Mouse (Mus musculus) cerebellum, adult (tissue): ENCODE measurements around the gene Triobp.
A peak's percentile ranks its signal among the peaks of the same experiment; 100 is the strongest.

Source experiments
- ATAC-seq: cut with Nextera tagmentation; 2 replicates; pipeline ENCODE4 v1.9.2; 2017; ENCODE audit warnings: mild to moderate bottlenecking, moderate library complexity, mixed read lengths; ENCODE audit not compliant: insufficient number of reproducible peaks, low FRiP score, low TSS enrichment

Gene Triobp

DNA sequence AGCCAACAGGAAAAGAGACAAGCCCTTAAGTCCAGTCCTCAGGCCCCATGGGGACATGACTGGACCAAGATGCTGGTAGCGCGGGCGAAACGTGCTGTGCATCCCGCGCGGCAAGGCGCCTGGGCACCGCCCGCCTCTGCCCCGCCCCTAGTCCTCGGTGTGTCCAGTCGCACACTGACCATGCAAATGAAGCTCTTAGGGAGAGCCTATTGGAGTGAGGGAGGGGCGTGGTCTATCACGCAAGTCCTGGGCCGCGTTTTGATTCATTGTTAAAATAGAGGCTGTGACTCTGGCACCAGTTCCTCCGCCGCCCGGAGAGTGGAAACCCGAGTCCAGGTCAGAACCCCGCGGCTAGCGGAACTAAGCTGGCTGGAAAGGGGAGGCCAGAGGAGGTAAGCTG is at the start of gene Triobp:
Triobp (plus strand) TSS at position 68 of the 400 bp plus-strand sequence.
- ATAC-seq = peak; percentile 85

DNA sequence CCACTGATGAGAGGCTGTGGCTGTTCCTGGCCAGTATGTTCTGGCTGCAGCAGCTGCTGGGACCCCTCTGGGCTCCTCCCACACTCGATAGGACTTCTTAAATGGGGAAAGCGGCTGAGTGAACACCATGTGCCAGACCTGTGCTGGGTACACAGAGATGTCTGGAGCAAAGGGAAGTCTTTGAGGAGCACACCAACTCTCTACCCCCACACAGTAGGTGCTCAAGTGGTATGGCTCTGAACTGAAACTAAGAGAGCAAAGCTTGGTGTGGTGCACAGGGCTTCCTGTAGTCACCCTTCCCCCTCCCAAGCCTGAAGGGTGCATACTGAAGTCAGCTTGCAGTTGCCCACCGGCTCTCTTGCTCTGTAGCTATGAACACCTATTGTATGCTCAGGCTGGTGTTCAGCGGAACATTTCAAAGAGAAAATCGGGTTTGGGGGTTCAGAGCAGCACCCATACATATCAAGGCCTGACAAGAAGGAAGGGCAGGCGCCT is 49.0 kb upstream of the Triobp start:
- ATAC-seq = no peak

DNA sequence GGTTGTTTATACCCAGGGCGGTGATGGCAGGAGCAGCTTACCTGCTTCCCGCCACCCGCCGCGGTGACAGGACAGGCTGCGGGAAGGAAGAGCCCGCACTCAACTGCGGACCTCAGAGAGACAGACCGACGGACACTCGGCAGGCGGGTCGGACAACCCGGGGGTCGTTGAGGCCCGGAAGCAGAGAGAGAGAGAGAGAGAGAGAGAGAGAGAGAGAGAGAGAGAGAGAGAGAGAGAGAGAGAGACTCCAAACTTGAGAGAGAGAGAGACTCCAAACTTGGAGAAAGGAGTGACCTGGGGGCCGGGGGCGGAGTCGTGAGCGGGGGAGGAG is 48.1 kb upstream of the Triobp start, which contains the start of gene Gm49510:
Gm49510 (plus strand) TSS at position 259 of the 331 bp plus-strand sequence.
- ATAC-seq = no peak

DNA sequence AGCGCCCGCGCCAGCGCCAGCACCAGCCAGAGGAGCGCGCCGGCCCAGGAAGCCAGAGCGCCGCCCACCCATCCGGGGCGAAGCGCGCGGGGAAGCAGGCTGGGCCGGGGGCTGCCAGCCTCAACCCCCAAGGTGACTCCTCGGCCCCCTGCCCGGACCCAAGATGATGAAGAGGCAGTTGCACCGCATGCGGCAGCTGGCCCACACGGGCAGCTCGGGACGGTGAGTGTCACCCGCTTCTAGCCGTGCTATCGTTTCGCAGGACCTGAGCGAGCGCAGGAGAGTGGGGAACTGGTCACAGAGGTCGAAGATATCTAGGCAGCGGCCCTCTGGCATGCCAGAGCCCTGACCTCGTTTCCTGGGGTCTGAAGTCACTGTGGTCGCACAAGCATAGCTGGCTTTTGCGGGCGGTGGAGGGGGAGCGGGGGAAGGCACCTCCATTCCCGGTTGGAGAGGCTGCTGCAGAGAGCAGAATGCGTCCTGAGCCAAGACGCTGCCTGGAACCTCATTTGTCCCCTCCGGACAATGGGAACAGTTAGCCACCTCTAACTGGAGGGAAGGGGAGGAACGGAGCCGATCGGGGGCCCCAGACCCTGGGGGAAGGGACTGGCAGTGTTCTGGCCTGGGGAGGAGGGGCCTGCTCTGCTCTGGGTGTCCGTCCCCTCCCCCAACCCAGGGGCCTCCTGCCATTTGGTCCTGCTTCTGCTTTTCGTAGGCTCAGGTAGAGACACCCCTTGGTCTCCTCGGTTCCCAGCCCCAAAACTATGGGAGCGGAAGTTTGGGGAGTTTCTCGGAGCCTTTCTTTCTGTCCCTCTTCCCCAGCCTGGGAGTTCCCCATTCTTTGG is 47.6 kb upstream of the Triobp start, which contains the start of gene Sh3bp1:
Sh3bp1 (plus strand) TSS at position 29 of the 845 bp plus-strand sequence.
- ATAC-seq = no peak

DNA sequence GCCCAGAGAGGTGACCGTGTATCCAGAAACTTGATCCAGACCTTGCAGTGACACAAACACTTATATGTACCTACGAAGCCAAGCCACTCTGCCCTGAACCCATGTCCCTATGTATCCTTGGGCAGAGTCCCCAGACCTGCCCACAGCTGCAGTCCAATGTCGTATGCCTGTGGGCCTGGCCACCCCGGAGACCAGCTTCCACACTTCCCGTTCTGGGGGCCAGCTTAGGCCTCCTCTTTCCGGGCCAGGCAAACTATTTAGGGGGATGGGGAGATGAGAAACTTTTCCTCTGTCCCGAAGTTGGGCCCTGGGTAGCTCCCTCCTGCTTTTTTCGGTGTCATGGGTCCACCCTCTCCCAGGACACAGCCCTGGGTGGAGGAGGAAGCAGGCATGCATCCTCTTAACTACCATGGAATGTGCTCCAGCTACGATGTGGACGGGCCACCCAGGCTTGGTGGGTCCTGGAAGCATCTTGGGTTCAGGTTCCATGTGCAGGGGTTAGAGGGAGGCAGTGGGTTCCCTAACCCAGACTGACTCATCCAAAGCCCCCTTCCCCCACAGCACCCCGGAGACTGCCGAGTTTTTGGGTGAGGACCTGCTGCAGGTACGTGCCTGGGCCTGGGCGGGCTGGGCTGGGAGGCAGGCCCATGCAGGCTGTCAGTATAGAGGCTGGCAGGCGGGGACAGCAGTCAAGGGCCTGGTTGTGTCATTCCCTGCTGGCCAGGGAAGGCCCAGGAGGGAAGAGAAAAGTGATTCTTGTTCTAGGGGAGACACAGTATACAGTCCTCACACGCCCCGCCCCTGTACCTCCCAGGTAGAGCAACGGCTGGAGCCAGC is 46.7 kb upstream of the Triobp start:
- ATAC-seq = no peak

DNA sequence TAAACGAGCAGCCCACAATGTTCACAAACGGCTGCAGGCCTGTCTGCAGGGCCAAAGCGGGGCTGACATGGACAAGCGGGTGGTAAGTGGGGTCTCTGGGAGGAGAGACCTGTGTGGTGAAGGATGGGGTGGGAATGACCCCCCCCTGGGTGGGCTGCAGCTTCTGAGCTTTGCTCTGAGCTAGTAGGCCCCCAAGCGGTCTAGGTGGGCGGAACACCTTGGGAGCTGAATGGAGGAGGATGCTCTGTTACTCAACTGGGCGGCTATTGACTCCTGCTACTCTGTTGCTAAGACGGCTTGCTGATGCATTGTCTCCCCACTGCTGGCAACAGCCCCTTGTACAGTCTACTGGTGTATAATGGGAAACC is 46.1 kb upstream of the Triobp start:
- ATAC-seq = no peak

DNA sequence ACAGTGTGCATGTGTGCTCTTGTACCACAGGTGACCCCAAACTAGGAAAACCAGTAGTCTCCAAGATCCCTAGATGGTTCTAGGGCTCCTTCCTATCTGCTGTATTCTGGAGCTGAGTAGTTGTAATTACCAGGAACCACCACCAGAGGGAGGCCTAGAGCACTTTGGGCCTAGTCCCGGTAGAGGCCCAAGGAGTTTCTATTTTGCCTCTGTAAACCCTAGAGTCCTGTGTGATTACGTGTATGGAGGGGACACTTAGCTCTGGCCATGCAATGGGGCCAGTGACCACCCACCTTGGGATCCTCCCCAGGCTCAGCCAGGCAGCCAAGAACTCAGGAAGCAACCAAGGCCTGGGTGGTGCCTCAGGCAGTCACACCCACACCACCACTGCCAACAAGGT is 44.3 kb upstream of the Triobp start:
- 0 out of 2 replicates have a peak, but pooled peaks have one; percentile 22 for ATAC-seq

DNA sequence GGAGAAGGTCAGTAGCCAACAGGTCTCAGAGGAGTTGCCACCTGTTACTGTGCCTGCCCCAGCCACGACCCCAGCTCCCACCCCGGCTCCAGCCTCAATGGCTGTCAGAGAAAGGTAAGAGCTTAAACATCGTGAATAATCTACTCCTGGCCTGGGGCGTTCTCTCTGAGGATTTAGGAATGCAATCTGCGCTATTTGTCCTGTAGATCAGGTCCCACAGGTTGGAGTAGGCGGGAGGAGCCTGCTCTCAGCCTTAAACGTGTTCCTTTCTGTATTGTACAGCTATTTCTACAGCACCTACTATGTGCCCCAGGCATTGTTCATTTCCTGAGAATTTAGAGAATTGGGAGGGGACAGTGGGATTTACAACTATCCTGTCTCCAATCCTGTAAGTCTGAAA is 39.1 kb upstream of the Triobp start:
- no peak for ATAC-seq

DNA sequence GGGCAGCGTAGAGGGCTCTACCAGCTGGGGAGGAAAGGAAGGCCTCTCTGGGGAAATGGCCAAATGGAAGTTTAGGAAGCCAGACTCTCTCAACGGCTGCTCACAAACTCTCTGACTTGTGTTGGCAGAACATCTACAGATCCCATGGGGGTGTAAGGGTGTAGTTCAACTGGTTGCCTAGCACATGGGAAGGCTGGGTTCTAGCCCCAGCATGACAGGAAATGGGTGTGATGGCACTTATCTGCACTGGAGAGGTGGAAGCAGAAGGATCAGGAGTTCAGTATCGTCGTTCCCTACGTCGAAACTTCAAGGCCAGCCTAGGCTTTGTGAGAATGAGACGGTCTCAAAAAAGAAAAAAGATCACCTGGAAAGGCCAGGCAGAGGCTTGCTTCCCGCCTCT is 38.5 kb upstream of the Triobp start:
- ATAC-seq = no peak

DNA sequence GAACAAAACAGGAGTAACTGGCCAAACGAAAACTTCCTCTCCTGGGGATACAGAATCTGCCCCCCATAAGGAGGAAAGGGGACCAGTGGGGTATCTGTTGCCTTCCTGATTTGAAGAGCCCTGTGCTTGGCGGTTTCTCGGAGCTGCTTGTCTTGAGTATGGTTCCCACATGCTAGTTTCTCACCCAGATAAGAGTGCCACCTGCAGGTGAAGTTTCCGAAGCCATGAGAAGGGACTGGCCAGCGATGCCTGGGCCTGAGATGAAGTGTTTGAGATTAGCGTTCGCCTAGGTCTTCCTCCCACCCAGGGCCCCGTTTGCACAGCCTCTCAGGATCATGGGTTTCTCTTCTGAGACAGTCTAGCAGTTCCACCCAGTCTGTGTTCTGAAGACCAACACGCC is 35.5 kb upstream of the Triobp start:
- ATAC-seq = no peak

DNA sequence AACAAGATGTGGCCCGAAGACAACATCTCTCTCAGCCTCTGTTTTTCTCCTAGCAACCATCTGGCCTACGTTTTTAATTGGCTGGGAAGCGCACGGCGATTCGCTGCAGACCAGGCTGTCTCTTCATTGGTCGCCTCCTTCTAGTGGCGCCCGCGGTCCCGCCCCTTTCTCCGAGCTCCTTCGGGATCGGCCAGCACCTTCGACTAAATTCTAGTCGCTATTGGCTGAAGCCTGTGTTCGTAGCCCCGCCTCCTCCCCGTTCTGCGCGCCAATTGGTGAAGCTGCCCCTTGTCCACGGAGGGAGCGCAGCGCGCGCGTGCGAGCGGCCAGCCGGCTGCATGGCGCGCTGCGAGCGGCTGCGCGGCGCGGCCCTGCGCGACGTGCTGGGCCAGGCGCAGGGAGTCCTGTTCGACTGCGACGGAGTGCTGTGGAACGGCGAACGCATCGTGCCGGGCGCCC is 33.9 kb upstream of the Triobp start, which contains the start of gene Pdxp:
Pdxp (plus strand) TSS at position 288 of the 459 bp plus-strand sequence.
- ATAC-seq = peak; percentile 87

DNA sequence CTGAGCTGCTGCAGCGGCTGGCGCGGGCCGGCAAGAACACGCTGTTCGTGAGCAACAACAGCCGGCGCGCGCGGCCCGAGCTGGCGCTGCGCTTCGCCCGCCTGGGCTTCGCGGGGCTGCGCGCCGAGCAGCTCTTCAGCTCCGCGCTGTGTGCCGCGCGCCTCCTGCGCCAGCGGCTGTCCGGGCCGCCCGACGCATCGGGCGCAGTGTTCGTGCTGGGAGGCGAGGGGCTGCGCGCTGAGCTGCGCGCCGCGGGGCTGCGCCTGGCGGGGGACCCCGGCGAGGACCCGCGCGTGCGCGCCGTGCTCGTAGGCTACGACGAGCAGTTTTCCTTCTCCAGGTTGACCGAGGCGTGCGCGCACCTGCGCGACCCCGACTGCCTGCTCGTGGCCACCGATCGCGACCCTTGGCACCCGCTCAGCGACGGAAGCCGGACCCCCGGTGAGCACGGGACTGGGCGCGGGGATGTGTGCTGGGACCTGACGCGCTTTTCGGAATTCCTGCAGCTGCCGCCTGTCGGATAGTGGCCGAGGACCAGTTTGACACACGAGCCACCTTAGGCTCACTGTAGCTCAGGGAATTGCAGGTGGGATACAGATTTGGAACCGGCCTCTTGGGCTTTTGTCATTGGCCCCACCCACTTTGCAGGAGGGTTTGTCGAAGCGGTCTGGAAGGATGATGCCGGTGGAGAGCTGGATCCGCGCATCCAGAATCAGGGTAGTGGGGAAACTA is 33.3 kb upstream of the Triobp start:
- peak; percentile 17; the same call in 1 of the 2 replicates for ATAC-seq

DNA sequence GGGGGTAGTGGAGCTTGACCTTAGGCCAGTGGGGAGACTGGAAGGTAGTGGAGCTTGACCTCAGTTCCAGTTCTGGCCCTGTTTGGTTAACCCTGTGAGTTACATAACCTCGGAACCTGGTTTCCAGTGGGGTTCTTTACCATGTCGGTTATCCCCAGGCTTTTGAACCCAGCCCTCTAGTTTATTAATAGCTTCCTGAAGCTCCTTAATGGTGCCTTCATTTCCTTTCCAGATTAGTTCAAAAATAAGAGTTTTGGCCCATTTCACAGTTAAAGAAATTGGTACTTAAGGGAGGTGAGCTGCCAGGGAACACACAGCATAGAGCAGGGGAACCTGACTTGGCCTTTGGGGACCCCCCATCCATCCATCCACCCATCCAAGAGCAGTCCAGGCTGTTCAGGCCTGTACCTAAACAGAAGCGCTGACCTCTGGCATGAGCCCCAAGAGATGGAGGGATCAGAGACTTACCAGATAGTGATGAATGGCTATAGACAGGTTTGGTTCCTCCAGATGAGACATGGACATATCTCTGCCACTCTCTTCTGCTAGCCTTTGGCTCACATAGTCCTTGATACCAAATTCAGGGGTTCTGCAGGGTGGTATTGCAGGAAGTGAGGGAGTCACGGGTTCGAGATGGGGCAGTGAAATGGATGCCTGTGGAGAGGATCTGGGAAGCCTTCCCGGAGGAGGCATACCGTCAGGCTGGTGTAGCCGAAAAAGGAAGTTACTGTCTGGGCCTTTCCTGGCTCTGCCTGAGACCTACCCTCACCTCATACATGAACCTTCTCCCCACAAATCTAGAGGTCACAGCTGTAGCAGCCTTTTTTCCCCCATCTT is 32.5 kb upstream of the Triobp start:
- ATAC-seq = no peak

DNA sequence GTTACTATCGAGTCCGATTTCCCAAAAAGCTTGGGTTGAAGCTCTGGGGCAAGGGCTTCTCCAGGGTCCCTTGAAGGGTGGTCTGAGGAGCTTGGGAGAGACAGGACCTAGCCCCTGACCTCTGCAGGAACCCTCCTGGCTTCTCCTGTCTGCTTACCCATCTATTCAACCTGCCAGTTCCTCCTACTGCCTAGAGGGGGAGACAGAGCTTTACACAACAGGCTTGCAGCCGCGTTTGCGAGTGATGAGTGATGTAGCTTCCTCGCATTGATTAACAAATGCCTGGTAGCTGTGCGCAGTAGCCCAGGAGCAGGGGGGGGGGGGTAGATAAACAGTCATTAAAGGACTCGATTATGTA is 31.9 kb upstream of the Triobp start:
- ATAC-seq = 0 out of 2 replicates have a peak, but pooled peaks have one; percentile 18

DNA sequence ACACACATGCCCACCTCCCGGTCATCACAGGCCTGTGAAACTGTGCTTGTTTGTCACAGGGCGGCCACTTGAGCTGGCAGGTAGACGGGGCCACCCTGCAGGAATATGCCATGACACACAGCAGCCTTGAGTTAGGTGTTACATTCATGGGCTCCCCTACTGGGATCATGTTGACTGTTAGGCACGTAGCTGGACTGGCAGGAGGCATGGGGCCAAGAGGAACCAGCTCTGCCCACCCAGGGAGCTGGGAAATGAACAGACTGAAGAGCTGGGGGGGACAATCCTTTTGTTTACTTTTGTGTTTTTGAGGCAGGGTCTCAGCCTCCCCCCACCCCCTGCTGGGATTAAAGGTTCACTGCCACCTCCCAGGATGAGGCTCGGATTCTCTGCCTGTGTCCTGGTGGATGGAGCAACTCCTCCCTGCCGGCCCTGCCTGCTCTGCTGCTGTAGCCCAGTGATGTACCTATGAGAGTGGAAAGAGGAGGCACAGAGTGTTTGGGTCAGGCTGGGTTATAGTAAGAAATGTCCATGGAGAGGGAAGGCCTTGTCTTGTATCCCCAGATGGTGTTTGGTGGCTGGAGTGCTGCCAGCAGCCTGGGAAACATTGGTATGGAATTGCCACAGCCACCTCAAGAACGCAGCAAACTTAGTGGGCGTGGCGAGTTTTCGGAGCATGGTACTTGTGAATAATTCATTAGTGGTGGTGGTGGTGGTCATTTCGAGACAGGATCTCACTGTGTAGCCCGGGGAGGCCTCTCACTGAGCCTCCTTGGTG is 31.3 kb upstream of the Triobp start:
- ATAC-seq = no peak

DNA sequence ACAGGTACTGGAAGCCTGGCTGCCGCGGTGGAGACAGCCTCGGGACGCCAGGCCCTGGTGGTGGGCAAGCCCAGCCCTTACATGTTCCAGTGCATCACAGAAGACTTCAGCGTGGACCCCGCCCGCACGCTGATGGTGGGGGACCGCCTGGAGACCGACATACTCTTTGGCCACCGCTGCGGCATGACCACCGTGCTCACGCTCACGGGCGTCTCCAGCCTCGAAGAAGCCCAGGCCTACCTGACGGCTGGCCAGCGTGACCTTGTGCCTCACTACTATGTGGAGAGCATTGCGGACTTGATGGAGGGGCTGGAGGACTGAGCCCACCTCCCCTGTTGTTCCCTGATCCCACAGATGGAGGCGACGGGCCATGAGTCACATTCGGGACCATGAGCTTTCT is 29.4 kb upstream of the Triobp start:
- no peak for ATAC-seq

DNA sequence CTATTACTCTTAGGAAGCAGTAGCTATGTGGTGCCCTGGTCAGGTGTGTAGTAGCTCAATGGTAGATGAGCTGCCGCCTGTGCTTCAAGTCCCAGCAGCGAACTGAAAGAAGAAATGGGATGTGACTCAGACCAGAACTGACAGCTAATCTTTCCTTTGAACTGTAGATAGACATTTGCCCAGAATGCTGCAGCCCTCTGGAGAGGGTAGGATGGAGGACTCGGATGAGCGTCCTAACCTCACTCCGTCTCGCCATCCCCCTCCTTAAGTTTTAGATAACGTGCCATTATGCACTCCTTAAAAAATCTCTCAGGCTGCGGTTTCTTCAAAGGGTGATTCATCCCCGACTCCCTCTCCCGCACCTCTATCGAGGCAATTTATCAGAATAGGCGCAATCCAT is 27.6 kb upstream of the Triobp start:
- ATAC-seq = no peak

DNA sequence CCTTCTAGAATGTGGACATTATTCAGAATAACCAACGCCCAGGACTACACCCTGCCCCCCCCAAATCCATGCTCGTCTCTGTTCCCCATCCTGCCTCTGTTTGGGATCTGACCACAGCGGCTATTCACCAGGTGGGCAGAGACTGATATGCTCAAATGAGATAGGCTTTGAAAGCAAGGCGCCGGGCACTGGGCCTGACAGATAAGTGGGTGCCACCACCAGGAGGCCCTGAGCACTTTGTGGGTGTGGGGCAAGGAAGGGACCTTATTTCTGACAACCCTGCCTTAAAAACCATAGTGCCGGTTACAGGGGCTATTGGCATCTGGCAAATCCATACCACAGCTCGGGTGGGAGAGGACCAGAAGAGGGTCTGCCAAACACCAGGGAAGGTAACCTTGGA is 24.8 kb upstream of the Triobp start:
- no peak for ATAC-seq

DNA sequence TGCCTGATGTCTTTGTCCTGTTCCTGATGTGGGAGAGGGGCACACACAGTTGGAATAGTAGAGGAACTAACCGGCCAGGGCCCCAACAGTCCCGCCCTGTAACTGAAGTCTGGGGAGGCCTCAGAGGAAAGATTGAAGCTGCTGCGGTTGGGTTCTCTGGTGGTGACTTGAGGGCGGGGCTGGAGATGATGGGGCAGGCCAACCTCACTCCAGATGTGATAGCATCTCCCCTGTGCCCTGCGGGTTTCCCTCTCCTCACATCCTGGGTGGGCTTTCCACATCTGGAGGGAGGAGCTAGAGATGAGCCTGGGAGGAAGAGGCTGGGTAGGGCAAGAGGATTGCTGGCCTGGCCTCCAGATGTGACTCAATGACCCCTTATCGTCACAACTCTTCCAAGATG is 23.9 kb upstream of the Triobp start:
- ATAC-seq = no peak
